Mouse (Mus musculus) MN1 (cell line): ENCODE measurements around the gene Acss3.

Experiments used
- DNase-seq: peaks from one replicate; pipeline ENCODE4 v3.0.0-alpha.2; 2016; ENCODE audit warnings: low spot score

Gene Acss3

DNA sequence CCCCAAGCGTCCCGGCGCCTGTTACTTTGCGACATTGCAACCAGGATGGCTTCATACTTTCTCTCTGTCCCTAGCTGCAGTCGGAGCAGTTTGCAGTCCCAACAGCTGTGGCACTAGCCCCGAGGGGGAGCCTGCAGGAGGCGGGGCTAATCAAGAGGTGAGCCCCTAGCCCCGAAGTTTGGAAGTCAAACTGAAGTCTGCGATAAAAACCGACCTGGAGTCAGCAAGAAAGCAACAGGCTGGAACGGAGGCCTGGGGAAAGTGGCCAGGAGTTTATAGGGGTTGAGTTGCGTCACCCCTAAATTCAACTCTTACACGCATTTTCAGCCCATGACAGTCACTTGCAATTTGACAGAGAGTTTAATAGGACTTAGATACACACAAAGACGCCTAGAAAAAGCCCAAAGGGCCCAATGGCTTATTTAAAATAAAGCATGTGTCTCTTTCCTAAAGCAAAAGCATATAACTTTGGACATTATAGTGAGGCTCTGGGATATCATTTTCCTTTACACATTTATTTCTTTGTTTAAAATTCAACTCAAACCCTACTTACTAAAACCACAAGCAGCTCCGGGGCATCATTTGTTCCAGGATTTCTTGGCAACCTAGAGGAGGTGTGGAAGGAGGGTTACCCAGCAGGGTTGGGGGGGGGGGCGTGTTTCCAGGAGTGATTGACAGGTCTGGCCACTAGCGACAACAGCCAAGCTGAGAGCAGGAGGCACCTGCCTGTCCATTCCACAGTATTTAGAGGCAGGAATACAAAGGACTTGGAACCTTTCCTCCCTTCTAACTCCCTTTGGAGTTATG lies at the start of gene Acss3:
TSS of gene Acss3 (minus strand) at position 140 of the 807 bp plus-strand sequence.
- DNase-seq = no peak

DNA sequence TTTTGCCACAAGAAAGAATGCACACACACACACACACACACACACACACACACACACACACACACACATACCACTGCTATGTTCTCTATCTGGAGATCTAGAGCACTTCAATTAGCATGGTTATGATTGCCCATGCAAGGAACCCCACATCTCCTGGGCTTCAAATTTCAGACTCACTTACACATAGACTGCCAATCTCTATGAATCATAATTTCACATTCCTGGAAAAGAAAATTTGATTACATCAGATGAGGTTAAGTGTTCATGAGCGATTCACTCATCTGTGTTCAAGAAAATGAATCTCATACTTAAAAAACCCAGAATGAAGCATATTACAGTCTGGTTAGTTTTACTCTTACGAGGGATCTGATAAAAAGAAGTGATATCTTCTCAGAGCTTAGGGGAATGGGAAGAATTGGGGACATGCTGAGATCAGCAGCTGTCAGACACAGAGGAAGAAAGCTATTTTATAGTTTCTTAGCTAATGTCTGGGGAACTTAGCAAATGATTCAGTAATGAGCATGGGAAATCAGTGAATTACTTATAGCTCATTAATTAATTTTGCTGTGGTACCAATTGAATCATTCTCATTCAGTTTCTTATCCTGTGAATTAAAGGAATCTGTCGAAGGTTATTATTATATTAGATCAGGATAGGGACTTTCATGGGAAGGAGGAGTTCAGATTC lies 48.7 kb upstream of the Acss3 start:
- DNase-seq = no peak

DNA sequence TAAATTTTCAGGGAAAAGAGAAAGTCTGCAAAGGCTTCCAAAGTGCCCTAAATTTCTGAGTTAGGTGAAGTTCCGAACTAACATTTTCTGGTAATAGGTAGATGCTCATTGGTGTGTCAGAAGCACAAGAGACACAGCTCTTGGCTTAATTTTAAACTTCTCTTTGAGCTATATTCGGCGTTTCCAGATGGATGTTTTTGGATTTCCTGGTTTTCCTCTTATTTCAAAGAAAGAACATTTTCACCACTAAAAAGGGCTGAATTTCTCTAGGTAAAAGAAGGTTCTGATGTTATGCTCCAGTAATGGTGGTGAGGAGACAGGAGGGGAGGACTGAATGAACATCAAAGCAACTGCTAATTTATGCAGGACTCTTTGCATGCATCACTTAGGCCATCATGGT lies 43.0 kb upstream of the Acss3 start:
- no peak for DNase-seq

DNA sequence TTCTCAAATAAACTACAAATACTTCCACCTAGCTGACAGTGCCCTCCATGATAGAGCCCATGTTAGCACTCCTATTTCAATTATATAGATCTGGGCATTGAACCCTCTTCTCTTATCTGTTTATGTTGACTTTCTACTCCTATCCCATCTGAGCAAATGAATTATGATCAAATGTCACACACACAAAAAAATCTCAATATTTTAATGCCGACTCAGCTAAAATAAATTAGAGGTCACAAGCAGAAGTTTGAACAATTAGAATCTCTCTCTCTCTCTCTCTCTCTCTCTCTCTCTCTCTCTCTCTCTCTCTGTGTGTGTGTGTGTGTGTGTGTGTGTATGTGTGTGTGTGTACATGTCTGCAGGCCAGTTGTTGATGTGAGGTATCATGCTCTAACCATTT lies 25.3 kb upstream of the Acss3 start:
- no peak for DNase-seq

DNA sequence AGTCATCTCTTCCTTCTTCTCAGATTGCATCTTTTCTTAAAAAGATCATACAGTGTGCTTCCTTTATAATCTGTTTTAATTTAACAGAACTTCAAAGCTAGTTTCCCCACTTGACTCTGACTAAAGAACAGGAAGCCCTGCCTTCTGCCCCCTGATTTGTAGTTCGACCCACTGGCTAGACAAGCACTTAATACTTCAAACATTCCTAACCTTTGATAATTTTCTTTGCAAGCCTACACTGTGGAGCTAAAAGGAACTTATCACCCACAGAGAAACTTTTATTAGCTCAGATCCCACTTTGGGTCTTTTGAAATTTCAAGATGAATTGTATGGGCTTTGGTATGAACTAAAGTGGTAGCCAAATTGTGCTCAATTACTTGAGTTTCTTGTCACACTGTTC lies 20.5 kb upstream of the Acss3 start:
- no peak for DNase-seq

DNA sequence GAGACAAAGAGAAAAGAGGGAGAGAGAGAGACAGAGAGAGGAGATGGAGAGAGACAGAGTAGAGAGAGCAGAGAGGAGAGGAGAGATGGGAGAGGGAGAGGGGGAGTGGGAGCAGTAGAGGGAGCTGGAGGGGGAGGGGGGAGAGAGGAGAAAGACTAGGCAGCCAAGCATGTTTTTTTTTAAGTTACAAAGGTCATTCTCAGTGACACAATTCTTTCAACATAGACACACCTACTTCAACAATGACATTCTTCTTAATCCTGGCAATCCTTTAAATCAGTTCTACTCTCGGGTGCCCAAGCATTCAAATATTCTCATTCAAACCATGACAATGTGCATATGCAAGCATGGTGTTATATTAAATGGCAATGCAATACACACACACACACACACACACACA lies 19.4 kb upstream of the Acss3 start:
- no peak for DNase-seq

DNA sequence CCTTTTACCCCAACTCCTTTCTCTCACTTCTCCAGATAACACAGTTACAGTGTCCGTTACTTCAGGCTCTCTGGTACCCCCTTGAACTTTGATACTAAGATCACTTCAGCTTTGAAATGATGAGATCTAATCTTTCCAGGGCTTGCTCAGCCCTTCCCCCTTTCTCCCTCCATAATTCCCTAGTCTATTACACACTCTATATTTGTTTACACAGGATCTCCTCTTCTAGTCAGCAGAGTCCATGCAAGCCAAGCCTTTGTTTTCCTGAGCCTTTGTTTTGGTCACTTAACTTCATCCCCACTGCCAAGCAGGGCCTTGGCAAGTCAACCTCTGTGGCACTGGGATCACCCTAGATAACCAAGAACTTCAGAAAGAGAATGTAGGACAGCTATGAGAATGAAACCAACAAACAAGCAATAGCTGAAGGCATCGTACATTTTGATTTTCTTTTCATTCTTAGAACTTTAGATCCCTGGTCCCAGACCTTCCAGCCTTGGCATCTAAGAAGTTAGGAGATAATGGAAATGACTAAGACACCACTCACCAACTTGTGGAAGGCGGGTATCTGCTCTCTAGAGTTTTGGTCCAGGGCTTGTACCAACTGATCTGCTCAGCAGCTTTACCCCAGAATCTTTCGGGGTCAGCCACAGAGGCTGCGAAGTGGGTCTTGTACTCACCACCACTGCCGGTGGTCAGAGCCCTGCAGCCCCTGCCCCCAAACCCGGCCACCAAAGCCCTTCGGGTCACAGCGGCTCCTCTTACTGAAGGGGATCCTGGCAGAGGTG lies 532 bp downstream of the Acss3 start:
- DNase-seq = no peak

DNA sequence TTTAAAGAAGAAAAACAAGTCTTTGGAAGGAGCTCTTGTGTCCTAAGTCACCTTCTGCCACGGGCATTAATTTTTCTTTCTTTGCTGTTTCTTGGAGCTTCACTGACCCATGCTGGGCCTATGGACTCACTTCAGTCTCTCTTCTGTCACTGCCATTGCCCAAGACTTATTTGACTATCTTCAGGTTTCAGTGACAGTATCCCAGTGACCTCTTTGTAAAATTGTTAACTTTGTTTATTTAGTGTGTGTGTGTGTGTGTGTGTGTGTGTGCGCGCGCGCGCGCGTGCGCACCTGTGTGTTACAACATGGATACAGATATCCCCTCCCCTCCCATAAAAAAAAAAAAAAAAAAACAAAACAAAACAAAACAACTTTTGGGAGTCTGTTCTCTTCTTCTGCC lies 2.2 kb downstream of the Acss3 start:
- DNase-seq = no peak

DNA sequence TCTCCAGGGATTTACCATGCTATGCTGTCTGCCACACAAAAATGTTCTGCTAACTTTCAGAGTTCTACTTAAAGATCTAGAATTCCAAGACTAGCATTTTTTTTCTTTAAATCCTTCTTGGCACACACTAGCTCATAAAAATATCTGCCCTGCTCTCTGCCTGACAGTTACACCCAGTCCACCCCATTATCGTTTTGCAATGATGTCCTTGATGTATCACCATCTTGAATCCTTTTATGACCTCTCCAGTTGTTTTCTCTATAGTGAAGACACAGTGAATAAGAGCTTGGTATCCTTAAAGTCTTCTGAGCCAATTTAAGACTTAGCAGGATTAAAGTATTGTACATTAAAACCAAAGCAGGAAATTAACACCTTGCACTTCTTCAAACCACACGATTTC lies 4.3 kb downstream of the Acss3 start:
- no peak for DNase-seq

DNA sequence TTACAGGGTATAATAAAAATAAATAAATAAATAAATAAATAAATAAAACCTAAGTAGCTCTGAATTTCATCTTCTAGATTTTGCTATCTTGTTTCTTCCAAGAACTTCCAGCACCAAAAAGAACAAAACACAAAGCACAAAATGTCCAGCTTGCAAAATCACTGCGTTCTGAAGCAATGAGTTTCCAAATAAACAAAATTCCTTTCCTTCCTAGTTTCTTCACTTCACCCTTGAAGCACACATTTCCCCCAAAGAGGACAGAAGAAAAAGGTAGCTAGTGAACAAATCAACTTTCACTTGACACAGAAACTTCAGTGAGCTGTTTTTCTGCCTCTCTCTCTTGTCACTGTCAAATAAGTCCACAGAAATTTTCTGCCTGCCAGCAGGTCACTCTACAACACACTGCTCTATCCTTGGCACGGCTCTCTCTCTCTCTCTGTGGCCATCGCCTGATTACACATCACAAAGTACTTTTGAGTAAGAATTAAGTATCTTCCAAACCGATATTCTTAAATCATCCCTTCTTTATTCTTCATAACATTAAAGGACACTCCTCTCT lies 6.7 kb downstream of the Acss3 start:
- no peak for DNase-seq

DNA sequence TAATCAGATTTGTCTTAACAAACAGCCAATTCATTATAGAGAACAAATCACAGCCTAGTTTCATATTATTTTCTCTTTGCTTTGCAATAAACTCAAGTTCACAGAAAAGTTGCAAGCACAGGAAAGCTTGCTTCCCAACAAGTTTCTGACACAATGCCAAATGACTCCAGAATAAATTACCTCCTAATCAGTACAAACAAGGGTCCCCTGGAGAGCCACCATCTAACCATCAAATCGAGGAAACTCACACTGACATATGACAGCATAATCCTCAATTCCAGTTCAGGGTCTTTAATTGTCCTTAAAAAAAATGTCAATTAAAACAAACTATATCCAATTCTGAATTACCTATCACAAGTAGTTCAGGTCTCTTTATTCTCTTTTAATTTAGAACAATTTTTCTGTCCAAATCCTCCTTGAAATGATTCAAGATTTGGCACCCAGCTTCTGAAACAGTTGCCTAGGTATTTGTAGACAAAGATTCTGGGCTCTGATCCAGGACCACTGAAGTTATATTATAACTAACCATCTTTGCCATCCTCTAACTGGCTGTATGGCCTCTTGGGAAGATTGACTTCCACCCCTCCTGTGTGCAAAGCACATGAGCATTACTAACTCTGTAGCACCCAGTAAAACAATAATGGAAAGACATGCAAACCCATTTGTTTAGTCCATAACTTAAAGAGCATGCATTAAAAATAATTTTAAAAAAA lies 7.4 kb downstream of the Acss3 start:
- DNase-seq = no peak

DNA sequence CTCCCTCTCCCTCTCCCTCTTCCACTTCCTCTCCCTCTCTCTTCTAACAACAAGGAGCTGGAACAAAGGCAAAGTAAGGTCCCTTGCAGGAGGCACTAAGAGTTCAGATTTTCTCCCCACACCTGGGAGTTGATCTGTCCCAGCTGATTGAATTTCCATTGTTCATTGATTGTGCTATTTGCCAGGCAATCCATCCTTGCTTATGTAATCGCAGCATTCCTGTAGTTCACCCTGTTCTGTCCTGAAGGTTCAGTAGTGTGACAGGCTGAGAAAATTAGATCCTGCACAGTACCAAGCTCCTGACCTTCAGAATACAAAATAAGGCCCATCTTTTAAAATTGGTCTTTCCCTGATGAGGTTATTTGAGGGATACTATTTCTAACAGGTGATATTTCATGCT lies 8.3 kb downstream of the Acss3 start:
- no peak for DNase-seq

DNA sequence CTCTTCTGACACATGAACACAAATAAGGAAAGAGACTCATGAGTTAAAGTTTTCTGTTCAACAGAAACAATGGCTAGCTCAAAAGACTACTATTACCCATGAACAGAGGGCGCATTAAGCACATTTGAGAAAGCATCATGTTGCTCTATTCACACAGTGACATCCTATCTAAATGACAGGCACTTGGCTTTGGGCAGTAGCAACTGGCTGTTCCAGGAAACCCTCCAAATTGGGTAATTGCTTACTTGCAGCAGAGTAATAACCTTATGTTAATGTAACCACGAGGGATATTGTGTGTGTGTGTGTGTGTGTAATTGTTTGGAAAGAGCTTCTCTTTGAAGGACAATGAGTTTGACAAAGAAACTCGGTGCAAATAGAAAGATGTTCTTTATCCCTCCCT lies 29.0 kb downstream of the Acss3 start:
- DNase-seq = no peak

DNA sequence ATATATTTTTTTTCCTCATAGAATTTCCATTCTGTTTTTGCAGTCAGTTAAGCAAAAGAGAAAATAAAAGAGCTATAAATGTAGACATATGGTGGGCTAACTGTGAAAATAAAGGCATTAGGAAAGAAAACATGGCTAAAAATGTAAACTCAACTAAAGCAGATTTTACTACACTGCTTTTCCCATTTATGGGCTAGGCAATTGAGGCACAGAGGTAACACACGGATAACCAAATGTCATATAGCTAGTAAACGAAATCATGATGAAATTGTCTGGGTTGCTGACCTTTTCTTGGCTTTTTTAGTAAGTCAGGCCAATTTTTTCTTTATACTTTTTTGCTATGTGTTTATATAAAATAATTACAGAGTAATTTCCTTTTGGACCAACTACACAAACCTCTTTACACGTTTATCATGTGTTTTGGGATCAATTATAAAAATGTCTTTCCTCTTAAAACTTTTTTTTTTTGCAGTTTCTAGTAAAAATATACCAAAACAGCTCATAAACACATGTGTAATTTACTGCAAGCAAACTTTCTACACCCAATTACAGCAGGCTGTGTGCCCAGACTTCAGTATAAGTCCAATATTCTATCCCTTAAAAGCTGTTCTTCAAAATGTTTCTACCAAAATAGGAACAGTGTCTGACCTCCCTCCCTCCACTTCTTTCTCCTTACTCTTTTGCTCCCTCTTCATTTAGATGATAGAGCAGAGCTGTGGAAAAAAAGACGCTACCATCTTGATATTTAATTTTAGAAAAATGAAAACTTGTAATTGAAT lies 69.4 kb downstream of the Acss3 start:
- DNase-seq = no peak

DNA sequence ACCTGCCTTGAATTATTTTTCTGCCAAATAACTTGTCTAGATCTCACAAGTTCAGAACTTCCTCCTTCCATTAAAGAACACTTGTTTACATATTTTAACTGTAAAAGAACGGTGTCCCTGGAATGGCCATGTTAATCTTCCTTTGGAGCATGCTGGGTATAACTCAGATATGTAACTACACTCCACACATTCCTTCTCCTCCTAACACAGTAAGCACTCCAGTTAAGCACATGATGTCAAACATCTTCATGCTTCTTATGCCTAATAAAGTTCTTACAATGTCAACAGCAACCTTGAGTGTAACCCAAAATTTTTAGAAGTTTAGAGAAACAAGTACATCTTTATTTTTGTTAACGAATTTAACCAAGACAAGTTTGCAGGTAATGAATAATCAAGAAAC lies 73.0 kb downstream of the Acss3 start:
- no peak for DNase-seq

DNA sequence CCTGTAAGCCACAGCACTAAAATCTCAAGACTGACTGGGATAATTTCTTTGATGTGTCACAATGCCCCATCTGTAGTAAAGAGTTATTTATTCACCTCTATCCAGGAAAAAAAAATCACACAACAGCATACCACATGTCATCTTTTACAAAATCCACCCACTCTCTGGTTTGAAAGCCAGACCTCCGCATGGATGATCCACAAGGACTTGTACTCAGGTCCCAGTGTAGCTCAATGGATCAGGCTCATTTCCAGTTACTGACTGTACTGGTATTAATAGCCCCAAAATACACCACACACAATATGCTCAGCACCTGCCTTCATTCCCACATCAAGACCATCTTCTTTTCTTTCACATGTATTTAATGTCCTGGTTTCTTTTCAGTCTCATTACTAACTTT lies 80.8 kb downstream of the Acss3 start:
- DNase-seq = no peak

DNA sequence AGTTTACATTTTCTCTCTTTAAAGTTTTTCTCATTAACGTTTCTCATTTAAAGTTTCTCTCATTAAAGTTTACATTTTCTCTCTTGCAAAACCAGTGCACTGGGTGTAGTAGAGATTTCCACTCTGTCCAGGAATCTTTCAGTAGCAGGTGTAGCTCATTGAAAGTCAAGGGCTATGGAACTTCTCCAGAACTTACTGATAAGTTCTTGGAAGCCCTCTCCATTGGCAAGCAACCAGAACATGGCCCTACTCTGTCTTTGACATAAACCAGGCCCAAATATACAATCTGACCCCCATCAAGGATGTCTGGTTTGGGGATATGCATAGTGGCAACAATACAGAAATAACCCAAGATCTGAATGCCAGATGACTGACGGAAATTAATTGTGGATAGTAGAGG lies 82.6 kb downstream of the Acss3 start:
- no peak for DNase-seq

DNA sequence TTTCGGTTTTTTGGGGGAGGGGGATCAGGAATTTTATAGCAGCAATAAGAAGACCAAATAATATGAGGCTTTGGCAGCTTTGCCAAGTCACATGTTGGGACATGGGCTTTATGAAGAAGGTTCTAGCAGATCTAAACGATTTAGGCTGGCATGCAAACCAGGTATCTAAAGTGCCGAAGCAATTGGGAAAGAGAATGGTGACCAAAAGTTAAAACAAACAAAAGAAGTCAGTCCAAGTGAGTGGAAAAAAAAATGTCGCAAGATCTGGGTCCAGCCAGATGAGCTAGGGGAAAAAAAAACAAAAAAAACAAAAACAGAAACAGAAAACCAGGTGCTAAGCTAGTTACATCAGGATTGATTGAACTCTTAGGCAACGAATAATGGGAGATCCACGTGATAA lies 83.1 kb downstream of the Acss3 start:
- no peak for DNase-seq

DNA sequence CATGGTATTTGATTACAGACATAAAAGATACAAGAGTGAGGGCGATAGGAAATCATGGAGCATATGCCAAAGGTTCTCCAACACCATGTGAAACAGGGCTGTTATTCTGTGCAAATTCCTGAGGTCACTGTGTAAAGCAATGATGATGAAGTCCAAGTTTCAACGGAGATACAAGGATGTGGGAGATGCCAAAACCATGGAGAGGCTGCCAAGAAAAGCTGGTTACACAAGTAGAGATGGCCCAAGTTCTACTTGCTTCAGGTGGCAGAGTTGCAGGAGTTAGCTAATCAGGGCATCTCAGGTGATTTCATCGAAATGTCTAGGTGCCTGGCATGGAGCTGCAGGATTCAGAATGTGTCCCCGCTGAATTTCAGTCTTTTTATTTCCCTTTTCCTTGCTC lies 84.3 kb downstream of the Acss3 start:
- no peak for DNase-seq

DNA sequence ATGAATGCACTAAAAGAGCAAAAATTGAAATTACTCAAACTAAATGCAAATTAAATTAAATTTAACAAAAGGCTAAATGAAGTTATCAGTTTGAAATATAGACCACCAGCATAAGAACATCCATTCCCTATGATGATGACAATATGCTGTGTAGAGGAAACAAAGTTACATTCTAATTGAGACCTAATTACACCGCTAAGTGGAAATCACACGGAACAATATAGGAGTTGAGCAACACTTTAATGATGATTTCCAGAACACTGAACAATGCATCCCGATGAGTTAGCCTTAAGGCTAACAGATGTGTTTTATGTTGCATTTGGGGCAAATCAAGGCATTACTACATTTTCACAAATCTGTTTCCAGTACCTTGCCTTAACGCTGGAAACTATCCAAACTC lies 99.2 kb downstream of the Acss3 start:
- no peak for DNase-seq

DNA sequence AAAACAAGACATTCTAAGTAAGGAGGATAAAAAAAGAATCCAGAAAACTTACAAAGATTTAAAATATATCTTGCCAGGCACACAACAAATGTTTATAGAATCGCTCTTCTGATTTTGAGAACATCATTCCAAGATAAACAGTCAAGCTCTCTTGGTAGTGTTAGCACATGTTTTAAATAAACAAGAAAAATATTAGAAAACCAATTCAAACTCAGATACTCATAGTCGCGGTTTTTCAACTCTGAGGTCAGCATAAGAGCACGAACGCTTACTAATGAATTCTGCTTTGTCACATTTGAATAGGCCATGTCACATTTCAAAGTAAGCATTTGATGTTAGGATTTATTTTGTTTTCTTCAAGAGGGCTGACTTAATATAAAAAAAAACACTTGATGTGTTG lies 102.3 kb downstream of the Acss3 start:
- no peak for DNase-seq
